Mouse (Mus musculus) spleen, postnatal 4 days (tissue): ENCODE measurements around the gene Cdh15.

Source experiments
- DNase-seq, 2 experiments: peaks; one replicate each; pipeline ENCODE4 v3.0.0; 2022; ENCODE audit warnings: low spot score in 2 of 2

The Cdh15 gene

GRCm38 (mm10) chr8:122836696-122837095 lies 11.1 kb upstream of the Cdh15 start:
- no peak for DNase-seq

GRCm38 (mm10) chr8:122844161-122844560 lies 3.6 kb upstream of the Cdh15 start:
- no peak for DNase-seq

- DNase-seq = no peak
Measured at GRCm38 (mm10) chr8:122845662-122846061, 2.1 kb upstream of the Cdh15 start.

DNA sequence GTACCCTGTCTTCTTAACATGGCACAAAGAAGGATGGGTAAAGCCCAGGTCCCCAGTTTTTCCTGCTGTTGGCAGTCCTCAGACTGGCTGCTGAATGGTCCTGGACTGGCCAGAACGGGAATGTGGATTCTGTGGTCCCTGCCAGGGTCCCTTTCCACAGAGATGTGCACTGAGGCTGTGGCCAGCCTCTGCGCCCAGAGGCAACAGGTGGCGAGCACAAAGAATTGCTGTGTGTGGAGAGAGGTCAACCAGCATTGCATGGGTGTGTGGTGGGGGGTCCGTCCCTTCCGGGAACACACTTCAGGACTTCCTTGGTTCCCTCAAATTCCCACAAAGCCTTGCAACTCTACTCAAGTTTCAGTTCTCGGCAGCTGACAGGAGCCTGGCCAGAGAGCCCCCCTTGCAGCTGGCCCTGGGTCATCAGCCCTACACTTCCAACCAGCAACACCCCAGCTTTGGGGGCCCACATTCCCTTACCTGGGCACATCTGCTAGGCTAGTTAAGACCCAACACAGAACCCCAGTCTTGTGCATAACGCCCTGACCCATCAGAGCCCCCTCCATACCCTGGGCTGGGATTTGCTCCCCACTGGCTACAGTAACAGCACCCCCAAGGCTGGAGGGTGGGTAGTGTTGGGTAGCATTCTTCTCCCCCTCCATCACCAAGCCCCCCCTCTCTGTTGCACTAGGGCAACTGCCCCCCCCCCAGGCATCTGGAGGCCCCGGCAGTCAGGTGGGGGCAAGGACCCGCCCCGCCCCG lies 1.6 kb downstream of the Cdh15 start:
- no peak for DNase-seq

- DNase-seq = no peak
Measured at GRCm38 (mm10) chr8:122850641-122851240, 3.0 kb downstream of the Cdh15 start.

- no peak for DNase-seq
Measured at GRCm38 (mm10) chr8:122851692-122852545, 4.2 kb downstream of the Cdh15 start.

- DNase-seq = no peak
Measured at GRCm38 (mm10) chr8:122852546-122852905, 4.8 kb downstream of the Cdh15 start.

- DNase-seq = no peak
Measured at GRCm38 (mm10) chr8:122853340-122853771, 5.6 kb downstream of the Cdh15 start.

DNA sequence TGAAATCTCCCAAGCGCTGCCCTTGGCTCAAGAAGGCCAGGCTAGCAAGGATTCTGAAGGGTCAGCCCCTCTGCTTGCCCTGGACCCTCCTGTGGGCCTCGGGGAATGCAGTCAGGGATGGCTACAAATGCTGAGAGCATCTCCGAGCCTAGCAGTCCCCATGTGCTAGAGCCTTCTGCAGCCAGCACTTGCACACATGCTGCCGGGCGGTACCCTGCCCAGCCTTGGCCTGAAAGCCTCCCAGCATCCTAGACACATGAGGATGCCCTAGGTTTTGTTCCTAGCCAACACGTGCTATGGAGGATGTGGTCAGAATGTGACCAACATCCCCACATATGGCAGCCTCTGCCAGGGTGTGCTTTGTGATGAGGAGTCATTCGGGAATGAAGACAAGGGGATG lies 6.6 kb downstream of the Cdh15 start:
- no peak for DNase-seq

DNA sequence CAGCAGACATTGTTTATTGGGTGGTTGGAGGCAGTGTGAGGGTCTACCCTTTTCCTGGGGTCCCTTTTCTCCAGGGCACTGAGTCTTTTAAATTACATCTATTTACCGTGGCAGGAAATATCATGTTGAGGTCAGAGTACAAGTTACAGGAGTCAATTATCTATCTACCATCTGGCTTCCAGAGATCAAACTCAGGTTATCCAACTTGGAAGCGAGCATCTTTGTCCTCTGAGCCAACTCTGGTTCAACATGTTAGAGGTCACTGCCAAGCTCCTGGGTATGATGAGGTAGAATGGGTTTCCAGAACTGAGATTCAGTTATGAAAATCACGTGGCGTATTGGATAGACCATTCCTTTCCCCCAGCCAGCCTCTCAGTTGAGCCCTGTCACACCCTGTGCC lies 7.4 kb downstream of the Cdh15 start:
- DNase-seq = no peak

DNA sequence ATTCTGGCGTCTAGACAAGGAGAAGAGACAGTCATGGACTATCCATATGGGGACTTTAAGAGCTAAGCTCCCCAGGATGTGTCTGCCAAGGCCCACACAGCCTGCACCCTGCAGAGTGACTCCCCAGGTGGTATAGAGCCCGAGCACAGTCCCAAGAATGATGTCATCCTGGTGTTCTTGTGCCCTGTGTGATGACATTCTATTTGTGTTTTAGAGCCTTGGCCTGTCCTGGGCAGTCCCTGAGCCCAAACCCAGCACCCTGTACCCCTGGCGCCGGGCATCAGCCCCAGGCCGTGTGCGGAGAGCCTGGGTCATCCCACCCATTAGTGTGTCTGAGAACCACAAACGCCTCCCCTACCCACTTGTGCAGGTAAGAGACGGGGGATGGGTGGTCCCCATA lies 8.5 kb downstream of the Cdh15 start:
- DNase-seq = no peak

GRCm38 (mm10) chr8:122859843-122860242 lies 12.1 kb downstream of the Cdh15 start:
- DNase-seq = no peak

- DNase-seq = no peak
Measured at GRCm38 (mm10) chr8:122864719-122865129, 17.0 kb downstream of the Cdh15 start.

- no peak for DNase-seq
Measured at GRCm38 (mm10) chr8:122865441-122865840, 17.7 kb downstream of the Cdh15 start.

- no peak for DNase-seq
Measured at GRCm38 (mm10) chr8:122866231-122866630, 18.5 kb downstream of the Cdh15 start.

- no peak for DNase-seq
Measured at GRCm38 (mm10) chr8:122867982-122868381, 20.2 kb downstream of the Cdh15 start.

- peak; percentile 83 to 89 for DNase-seq
Measured at GRCm38 (mm10) chr8:122870377-122870863, 22.7 kb downstream of the Cdh15 start.

DNA sequence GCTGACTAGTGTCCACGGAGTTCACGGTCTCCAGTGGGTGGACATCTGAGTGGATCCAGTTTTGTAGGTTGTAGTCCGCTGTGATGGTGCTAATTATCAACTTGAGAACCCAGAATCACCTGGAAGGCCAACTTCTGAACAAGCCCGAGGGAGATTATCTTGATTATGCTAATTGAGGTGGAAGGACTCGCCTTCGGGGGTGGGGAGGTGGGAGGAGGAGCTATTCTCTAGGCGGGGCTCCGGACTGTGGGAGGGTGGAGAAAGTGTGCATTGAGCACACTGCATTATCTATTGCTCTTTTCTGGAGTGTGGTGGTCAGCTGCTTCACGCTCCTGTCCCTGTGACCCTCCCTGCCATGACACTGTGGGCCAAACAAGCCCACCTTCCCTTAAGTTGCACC lies 23.9 kb downstream of the Cdh15 start:
- DNase-seq = no peak

- DNase-seq = no peak
Measured at GRCm38 (mm10) chr8:122873171-122873570, 25.4 kb downstream of the Cdh15 start.

GRCm38 (mm10) chr8:122875186-122875585 lies 27.4 kb downstream of the Cdh15 start:
- DNase-seq = no peak

GRCm38 (mm10) chr8:122878231-122878630 lies 30.5 kb downstream of the Cdh15 start:
- no peak for DNase-seq

GRCm38 (mm10) chr8:122880302-122880701 lies 32.5 kb downstream of the Cdh15 start:
- DNase-seq = no peak
